Mouse (Mus musculus) heart, adult 2 months (tissue): ENCODE results near the gene B3gnt2. TPM values are rescaled to one million over a fixed set of nuclear protein-coding genes. Genes with fewer than 3 reads are reported as not detected.

Experiments
- DNase-seq, 2 experiments: peaks; one replicate each; pipeline ENCODE4 v3.0.0; 2021
- H3K27ac ChIP-seq: fragments of 200-600 bp; 2 replicates; pipeline ENCODE4 v1.8.1; 2022
- H3K27me3 ChIP-seq: fragments of 200-500 bp; 2 replicates; pipeline ENCODE4 v1.6.1; 2012; ENCODE audit warnings: mild to moderate bottlenecking, low read length, inconsistent platforms, mixed read lengths; ENCODE audit not compliant: control insufficient read depth, insufficient read depth
- H3K36me3 ChIP-seq: fragments of 200-500 bp; 2 replicates; pipeline ENCODE4 v1.6.1; 2012; ENCODE audit warnings: low read length, inconsistent platforms; ENCODE audit not compliant: control insufficient read depth, insufficient read depth
- H3K4me1 ChIP-seq: fragments of 200-500 bp; 2 replicates; pipeline ENCODE4 v1.6.1; 2011; ENCODE audit warnings: low read length; ENCODE audit not compliant: control insufficient read depth, insufficient read depth
- H3K4me3 ChIP-seq: fragments of 200-600 bp; 2 replicates; pipeline ENCODE4 v1.8.1; 2022
- H3K79me2 ChIP-seq: fragments of 200-500 bp; replicated peaks from 2 replicates; pipeline ENCODE4 v1.6.1; 2012; ENCODE audit warnings: mild to moderate bottlenecking, inconsistent platforms, low read length, moderate library complexity, mixed read lengths; ENCODE audit not compliant: control insufficient read depth, insufficient read depth
- H3K9ac ChIP-seq: fragments of 200-500 bp; 2 replicates; pipeline ENCODE4 v1.6.1; 2012; ENCODE audit warnings: low read depth, mild to moderate bottlenecking, control low read depth, inconsistent platforms, low read length, mixed read lengths
- CTCF ChIP-seq: fragments of 200-600 bp; IDR thresholded peaks from 2 replicates; pipeline ENCODE4 v1.8.1; 2022; ENCODE audit warnings: antibody characterized with exemption, mild to moderate bottlenecking, moderate library complexity
- EP300 ChIP-seq: fragments of 200-500 bp; IDR thresholded peaks from 2 replicates; pipeline ENCODE4 v1.6.1; 2011; ENCODE audit warnings: low read depth, low read length, control low read depth; ENCODE audit not compliant: insufficient read depth
- POLR2A ChIP-seq: fragments of 200-500 bp; IDR thresholded peaks from 2 replicates; pipeline ENCODE4 v1.6.1; 2011; ENCODE audit warnings: mild to moderate bottlenecking, low read depth, low read length, control low read depth; ENCODE audit not compliant: insufficient read depth
- WGBS: fragments of 180-500 bp; shearing (Covaris S2); methylation state at CpG from one replicate; pipeline ENCODE4 v1.1.7; 2018; 5-methylcytosine and 5-hydroxymethylcytosine counted together
- intact Hi-C: fragments of 180-260 bp; cut with DNase I; formaldehyde crosslinking; loops from one replicate; pipeline ENCODE4 v1.15.1; 2025
- polyA plus RNA-seq: library from polyadenylated mRNA; depleted of rRNA; stranded (reverse); fragments of >200 nt; gene quantifications from 2 replicates; pipeline ENCODE4 v1.2.3, GENCODE M21; 2012
- total RNA-seq, 2 experiments: library from RNA; stranded (reverse); gene quantifications; 2 replicates each; pipeline ENCODE4 v1.2.3; 2021

Gene B3gnt2
- total and polyA plus RNA-seq, 3 experiments: 3.5 to 6.2 (median 5.7) TPM

GRCm38 (mm10) chr11:22824049-22824705 lies 36.6 kb downstream of the B3gnt2 start:
- Histone ChIP-seq H3K36me3 (no peaks in the 10 kb centered on the region), H3K27me3 (no peaks in the 10 kb centered on the region), H3K4me1 (peaks cover 15% of the 10 kb centered on the region), H3K9ac (no peak overlapping the region), H3K4me3 (no peak overlapping the region), H3K79me2 (no peaks in the 10 kb centered on the region), H3K27ac (no peak overlapping the region)
- no peak for TF ChIP-seq EP300
- TF ChIP-seq POLR2A: no peak
- TF ChIP-seq CTCF: no peak
- WGBS: 53% methylated on average over 9 of the region's 9 CpGs
- peak in 1 of 2 experiments; percentile 37 for DNase-seq
- intact Hi-C loops: no loop called here

- Histone ChIP-seq H3K36me3 (no peaks in the 10 kb centered on the region), H3K9ac (no peak overlapping the region), H3K4me3 (no peak overlapping the region), H3K79me2 (no peaks in the 10 kb centered on the region), H3K27me3 (no peaks in the 10 kb centered on the region), H3K4me1 (peaks cover 5% of the 10 kb centered on the region), H3K27ac (no peak overlapping the region)
- 72% methylated on average over 3 of the region's 3 CpGs for WGBS
- intact Hi-C loops: no loop called here
- TF ChIP-seq EP300 (no peak), POLR2A (no peak)
- no peak for DNase-seq
Observed at GRCm38 (mm10) chr11:22821243-22821642, 39.5 kb downstream of the B3gnt2 start.

GRCm38 (mm10) chr11:22818371-22818770 lies 42.4 kb downstream of the B3gnt2 start:
- Histone ChIP-seq H3K27me3 (no peaks in the 10 kb centered on the region), H3K79me2 (no peaks in the 10 kb centered on the region), H3K4me1 (peaks cover 5% of the 10 kb centered on the region), H3K27ac (no peak overlapping the region), H3K9ac (no peak overlapping the region), H3K36me3 (no peaks in the 10 kb centered on the region), H3K4me3 (no peak overlapping the region)
- TF ChIP-seq EP300 (no peak), CTCF (no peak), POLR2A (no peak)
- intact Hi-C loops: no loop called here
- peak in 1 of 2 experiments; percentile 23 for DNase-seq
- 74% methylated on average over 5 of the region's 5 CpGs for WGBS

- Histone ChIP-seq H3K36me3 (no peaks in the 10 kb centered on the region), H3K4me1 (peaks cover 5% of the 10 kb centered on the region), H3K27ac (no peak overlapping the region), H3K9ac (no peak overlapping the region), H3K79me2 (no peaks in the 10 kb centered on the region), H3K4me3 (no peak overlapping the region), H3K27me3 (no peaks in the 10 kb centered on the region)
- intact Hi-C loops: no loop called here
- WGBS: 89% methylated on average over 7 of the region's 7 CpGs
- DNase-seq: no peak
- TF ChIP-seq CTCF (no peak), POLR2A (no peak), EP300 (no peak)
Observed at GRCm38 (mm10) chr11:22815877-22816276, 44.9 kb downstream of the B3gnt2 start.

GRCm38 (mm10) chr11:22815143-22815542 lies 45.6 kb downstream of the B3gnt2 start:
- no peak for TF ChIP-seq EP300
- no peak for TF ChIP-seq CTCF
- TF ChIP-seq POLR2A: no peak
- Histone ChIP-seq H3K27ac (no peak overlapping the region), H3K27me3 (no peaks in the 10 kb centered on the region), H3K79me2 (no peaks in the 10 kb centered on the region), H3K9ac (no peak overlapping the region), H3K4me1 (peaks cover 5% of the 10 kb centered on the region), H3K4me3 (no peak overlapping the region), H3K36me3 (no peaks in the 10 kb centered on the region)
- intact Hi-C loops: no loop called here
- DNase-seq: no peak

GRCm38 (mm10) chr11:22813921-22814704 lies 46.6 kb downstream of the B3gnt2 start:
- 53% methylated on average over 5 of the region's 5 CpGs for WGBS
- DNase-seq: peak in 1 of 2 experiments; percentile 28
- no peak overlapping the region for H3K27ac ChIP-seq
- no peaks in the 10 kb centered on the region for H3K36me3 ChIP-seq
- no peak overlapping the region for H3K9ac ChIP-seq
- H3K4me3 ChIP-seq: no peak overlapping the region
- peaks cover 5% of the 10 kb centered on the region for H3K4me1 ChIP-seq
- intact Hi-C loops: no loop called here
- TF ChIP-seq CTCF: no peak
- no peak for TF ChIP-seq POLR2A
- no peak for TF ChIP-seq EP300
- H3K27me3 ChIP-seq: no peaks in the 10 kb centered on the region
- H3K79me2 ChIP-seq: no peaks in the 10 kb centered on the region
